Mouse (Mus musculus) erythroblast, embryonic 14.5 days (primary cell): Measurements from ENCODE around the gene Rad23a. TPM values are rescaled to one million over a fixed set of nuclear protein-coding genes. Genes with fewer than 3 reads are reported as not detected.

ENCODE experiments used
- H3K27me3 ChIP-seq: 2 replicates; pipeline ENCODE4 v1.6.1; 2012; ENCODE audit warnings: inconsistent platforms; ENCODE audit not compliant: control insufficient read depth
- H3K36me3 ChIP-seq: 2 replicates; pipeline ENCODE4 v1.6.1; 2012; ENCODE audit warnings: mild to moderate bottlenecking, inconsistent platforms; ENCODE audit not compliant: control insufficient read depth
- H3K4me1 ChIP-seq: 2 replicates; pipeline ENCODE4 v1.6.1; 2012; ENCODE audit warnings: inconsistent platforms; ENCODE audit not compliant: control insufficient read depth
- H3K4me3 ChIP-seq: replicated peaks from 2 replicates; pipeline ENCODE3; 2012; ENCODE audit warnings: moderate library complexity, mild to moderate bottlenecking, inconsistent platforms
- H3K9me3 ChIP-seq: 2 replicates; pipeline ENCODE4 v1.6.1; 2012; ENCODE audit warnings: low read length, inconsistent platforms, mixed read lengths; ENCODE audit not compliant: control insufficient read depth
- GATA1 ChIP-seq: IDR thresholded peaks from 2 replicates; pipeline ENCODE4 v1.6.1; 2012; ENCODE audit warnings: low read length, inconsistent platforms, mixed read lengths
- TAL1 ChIP-seq: IDR thresholded peaks from 3 replicates; pipeline ENCODE4 v1.6.1; 2012; ENCODE audit warnings: low read length, inconsistent platforms, mixed read lengths
- polyA plus RNA-seq: library from polyadenylated mRNA; stranded (reverse); fragments of >175 nt; gene quantifications from 2 replicates; pipeline ENCODE4 v1.2.3, GENCODE M21; 2012

Rad23a gene
- polyA plus RNA-seq: 740 and 808 TPM in 2 replicates

DNA sequence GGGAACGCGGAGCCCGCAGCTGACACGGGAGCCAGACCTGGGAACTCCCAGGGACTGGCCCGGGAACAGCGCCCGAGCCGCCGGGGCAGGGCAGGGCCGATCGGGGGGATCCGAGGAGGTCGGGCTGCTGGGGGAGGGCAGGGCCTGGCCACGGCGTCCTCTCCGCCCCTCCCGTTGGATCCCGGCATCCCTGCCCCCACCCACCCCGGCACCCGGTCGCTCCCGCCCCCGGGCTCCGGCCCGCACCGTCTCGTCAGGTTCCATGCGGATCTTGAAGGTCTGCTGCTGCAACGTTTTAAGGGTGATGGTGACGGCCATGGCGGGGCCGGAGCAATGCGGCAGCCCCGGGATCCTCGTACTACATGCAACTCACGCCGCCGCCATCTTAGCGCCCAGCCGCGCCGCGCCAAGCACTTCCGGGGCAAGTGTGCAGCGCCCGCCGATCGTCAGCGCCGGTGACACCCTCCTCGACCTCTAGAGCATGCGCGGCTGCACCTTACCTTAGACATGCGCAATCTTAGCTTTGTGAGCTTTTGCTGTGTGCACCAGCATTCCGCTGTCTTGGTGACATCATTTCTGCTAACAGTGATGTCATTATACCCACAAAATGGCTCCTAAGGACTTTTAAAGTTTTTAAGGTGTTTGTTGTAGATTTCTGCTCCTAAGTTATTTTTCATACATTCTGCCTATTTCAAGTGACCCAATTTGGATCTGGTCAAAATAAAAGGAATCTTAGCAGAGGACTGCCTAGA is at the start of gene Rad23a:
TSS of gene Rad23a (minus strand) at position 418 of the 752 bp plus-strand sequence.
- peak within 1 kb of the TSS; percentile 95 for H3K4me3 ChIP-seq
- no peaks in the 10 kb centered on the region for H3K9me3 ChIP-seq
- no peak for TF ChIP-seq TAL1
- TF ChIP-seq GATA1: no peak
- H3K4me1 ChIP-seq: peaks cover 91% of the 10 kb centered on the region
- peaks cover 97% of the 10 kb centered on the region for H3K36me3 ChIP-seq
- no peaks in the 10 kb centered on the region for H3K27me3 ChIP-seq

DNA sequence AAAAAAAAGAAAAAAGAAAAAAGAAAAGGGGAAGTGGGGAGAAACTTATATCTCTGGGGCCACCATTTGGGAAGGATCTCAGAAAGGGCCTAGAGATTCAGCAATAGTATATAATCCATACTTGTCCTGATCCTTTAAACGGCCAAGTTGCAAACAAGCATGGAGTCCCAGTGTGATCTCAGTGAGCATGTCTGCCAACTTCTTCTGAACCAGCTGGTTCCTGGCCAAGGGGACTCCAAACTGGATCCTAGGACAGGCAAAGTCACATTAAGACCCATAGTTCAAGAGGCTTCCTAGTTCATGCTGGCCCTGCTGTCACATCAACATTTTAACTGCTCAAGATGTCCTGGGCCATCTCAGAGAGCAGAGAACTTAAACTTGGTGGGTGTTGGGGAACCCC is 48.7 kb upstream of the Rad23a start:
- H3K36me3 ChIP-seq: peaks cover 82% of the 10 kb centered on the region
- TF ChIP-seq GATA1 (no peak), TAL1 (no peak)
- no peaks in the 10 kb centered on the region for H3K27me3 ChIP-seq
- H3K4me1 ChIP-seq: peaks cover 58% of the 10 kb centered on the region
- H3K4me3 ChIP-seq: no peak overlapping the region
- H3K9me3 ChIP-seq: no peaks in the 10 kb centered on the region

DNA sequence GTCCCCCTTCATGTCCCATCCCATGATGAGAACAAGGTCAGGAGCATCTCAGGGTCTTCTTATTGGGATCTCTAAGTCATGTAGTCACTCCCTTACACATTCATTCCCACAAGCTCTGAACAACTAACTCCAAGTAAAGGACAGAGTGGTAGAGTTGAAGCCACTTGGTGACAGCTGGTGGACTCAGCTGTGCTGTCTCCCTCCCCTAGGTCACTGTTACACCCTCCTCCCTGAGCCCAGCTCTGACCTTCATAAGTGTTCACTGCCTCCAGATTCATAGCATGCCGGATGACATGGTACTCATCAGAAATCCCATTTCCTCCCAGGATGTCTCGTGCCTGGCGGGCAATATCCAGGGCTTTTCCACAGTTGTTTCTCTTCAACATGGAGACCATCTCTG is 47.8 kb upstream of the Rad23a start:
- peaks cover 50% of the 10 kb centered on the region for H3K4me1 ChIP-seq
- peaks cover 89% of the 10 kb centered on the region for H3K36me3 ChIP-seq
- no peak overlapping the region for H3K4me3 ChIP-seq
- H3K9me3 ChIP-seq: no peaks in the 10 kb centered on the region
- H3K27me3 ChIP-seq: no peaks in the 10 kb centered on the region
- no peak for TF ChIP-seq GATA1
- TF ChIP-seq TAL1: no peak

DNA sequence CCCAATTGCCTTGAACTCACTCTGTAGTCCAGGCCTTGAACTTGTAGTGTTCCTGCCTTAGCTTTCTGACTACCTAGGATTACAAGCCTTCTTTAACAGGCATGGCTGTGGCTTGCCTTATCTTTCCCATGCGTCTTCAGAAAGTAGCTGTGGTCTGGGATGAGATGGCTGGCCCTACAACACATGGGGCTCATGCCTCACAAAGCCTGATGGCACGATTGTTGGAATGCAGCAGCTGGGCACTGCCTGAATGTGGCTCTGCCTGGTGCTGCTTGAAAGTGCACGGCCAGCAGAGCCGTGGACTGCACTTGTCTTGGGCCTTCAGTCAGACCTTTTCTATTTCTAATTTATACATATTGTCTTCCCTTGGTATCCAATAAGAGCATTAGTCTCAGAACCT is 44.3 kb upstream of the Rad23a start:
- Histone ChIP-seq H3K4me3 (no peak overlapping the region), H3K36me3 (peaks cover 86% of the 10 kb centered on the region), H3K9me3 (no peaks in the 10 kb centered on the region), H3K4me1 (peaks cover 23% of the 10 kb centered on the region), H3K27me3 (no peaks in the 10 kb centered on the region)
- no peak for TF ChIP-seq TAL1
- TF ChIP-seq GATA1: no peak

DNA sequence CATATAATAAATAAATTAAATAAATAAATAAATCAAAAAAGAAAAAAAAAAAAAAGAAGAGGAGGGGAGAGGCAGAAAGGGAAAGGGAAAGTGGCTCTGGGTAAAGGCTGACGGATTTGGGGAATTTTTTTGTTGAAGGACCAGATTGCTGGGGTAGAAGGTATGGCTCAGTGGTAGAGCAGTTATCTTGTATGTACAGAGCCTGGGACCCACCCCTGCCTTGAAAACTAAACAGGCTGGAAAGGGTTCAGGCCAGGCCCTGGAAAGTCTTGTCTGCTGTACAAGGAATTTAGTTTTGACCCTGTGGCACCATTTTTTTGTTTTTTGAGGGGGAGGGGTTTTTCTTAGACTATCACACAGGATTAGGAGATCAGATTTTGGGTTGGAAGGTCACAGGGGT is 38.5 kb upstream of the Rad23a start:
- TF ChIP-seq TAL1 (no peak), GATA1 (no peak)
- Histone ChIP-seq H3K36me3 (peaks cover 63% of the 10 kb centered on the region), H3K4me3 (no peak overlapping the region), H3K27me3 (no peaks in the 10 kb centered on the region), H3K4me1 (peaks cover 36% of the 10 kb centered on the region), H3K9me3 (no peaks in the 10 kb centered on the region)

DNA sequence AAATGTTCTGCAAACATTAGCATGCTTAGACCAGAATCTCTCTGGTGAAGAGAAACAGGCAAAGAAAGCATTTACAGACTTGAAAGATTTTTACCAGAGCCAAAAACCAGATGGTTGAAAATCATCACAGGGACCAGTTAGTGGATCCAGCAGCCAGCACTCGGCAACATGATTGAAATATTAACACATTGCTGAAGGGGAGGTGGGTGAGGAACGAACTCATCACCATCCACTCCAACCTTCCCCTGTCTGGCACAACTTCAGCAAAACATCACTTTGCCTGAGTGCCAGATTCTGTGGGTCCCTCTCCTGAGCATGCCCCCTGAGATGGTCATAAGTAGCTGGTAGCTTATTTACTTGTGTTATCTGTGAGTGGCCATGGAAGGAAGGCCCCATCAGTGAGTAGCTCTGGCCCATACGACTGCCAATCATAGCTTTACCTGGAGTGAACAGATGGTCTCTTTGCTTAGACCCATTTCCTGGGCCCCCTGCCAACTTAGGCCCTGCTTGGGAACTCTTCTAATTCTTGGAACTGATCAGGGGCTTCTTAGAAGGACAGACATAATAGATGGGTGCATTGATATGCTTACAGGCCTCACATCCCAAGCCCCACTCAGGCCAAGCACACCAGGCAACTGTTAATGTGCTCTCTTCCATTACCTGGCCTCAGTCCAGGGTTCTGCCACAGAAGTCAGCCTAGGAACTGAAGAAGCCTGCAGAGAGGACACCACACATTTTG is 37.0 kb upstream of the Rad23a start:
- Histone ChIP-seq H3K4me3 (no peak overlapping the region), H3K9me3 (no peaks in the 10 kb centered on the region), H3K36me3 (peaks cover 54% of the 10 kb centered on the region), H3K27me3 (no peaks in the 10 kb centered on the region), H3K4me1 (peaks cover 48% of the 10 kb centered on the region)
- TF ChIP-seq TAL1 (no peak), GATA1 (no peak)

DNA sequence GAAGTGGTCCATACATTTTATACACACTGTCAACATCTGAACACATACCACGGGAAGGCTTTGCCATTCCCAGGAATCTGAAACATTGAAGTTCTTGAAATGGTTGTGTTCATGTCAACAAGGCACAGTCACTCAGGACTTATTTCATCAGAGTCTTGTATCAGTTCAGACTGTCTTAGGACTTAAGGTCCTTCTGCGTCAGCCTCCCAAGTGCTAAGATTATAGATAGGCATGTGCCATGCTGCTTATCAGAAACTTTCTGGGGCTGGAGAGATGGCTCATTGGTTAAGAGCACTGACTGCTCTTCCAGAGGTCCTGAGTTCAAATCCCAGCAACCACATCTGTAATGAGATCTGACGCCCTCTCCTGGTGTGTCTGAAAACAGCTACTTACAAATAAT is 33.9 kb upstream of the Rad23a start:
- H3K36me3 ChIP-seq: peaks cover 52% of the 10 kb centered on the region
- H3K4me3 ChIP-seq: no peak overlapping the region
- no peaks in the 10 kb centered on the region for H3K9me3 ChIP-seq
- H3K27me3 ChIP-seq: no peaks in the 10 kb centered on the region
- TF ChIP-seq GATA1 (no peak), TAL1 (no peak)
- H3K4me1 ChIP-seq: peaks cover 66% of the 10 kb centered on the region

DNA sequence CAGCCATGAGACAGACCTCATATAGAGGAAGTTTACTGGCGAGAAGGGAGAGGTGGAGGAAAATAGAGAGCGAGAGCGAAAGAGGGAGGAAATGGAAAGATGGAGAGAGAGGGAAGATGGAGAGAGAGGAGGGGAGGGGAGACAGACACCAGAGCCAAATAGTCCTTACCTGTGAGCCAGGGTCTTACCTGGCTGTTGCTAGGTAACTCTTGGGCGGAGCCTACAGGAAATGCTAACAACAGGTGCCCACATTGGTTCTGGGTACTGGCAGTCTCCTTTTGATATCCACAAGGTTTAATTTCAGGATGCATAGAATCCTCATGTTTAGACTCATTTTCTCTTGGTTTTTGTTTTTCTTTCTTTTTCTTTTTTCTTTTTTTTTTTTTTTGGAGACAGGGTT is 32.6 kb upstream of the Rad23a start:
- TF ChIP-seq TAL1 (no peak), GATA1 (no peak)
- Histone ChIP-seq H3K9me3 (no peaks in the 10 kb centered on the region), H3K36me3 (peaks cover 63% of the 10 kb centered on the region), H3K27me3 (no peaks in the 10 kb centered on the region), H3K4me3 (peak overlapping the region; percentile 80), H3K4me1 (peaks cover 60% of the 10 kb centered on the region)

DNA sequence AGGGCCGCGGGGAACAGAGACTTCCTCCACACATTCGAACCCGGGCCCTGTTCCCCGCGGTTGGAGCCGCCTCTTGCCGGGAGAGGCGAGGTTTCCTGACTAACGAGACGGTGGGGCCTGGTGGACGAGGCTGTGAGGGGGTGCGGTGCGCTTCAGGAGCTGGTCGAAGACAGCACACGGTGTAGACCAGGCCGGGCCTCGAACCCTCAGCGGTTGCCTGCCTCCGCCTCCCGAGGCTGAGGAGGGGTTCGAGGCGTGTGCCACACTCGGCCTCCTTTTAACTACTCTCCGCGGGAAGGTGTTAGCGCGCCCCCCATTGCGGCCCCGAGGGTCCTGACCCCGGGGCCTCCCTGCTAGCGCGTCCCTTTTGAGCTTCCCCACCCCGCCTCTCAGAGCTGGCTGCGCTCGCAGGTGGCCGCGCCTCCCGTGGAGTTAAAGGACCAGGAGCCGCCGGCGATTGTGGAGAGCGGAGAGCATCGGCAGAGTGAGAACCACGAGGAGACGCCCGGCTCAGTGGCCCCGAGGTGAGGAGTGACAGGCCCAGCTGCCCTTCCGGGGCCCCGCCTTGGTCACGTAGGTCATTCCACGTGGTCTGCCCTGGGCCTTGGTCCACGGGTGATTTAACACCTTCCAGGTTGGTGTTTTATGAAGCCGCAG is 32.0 kb upstream of the Rad23a start:
- H3K4me1 ChIP-seq: peaks cover 56% of the 10 kb centered on the region
- no peak for TF ChIP-seq TAL1
- TF ChIP-seq GATA1: no peak
- H3K36me3 ChIP-seq: peaks cover 64% of the 10 kb centered on the region

More for the DNA sequence above, 32.0 kb upstream of the Rad23a start:
- no peaks in the 10 kb centered on the region for H3K9me3 ChIP-seq
- peak overlapping the region; percentile 80 for H3K4me3 ChIP-seq
- no peaks in the 10 kb centered on the region for H3K27me3 ChIP-seq
